Mouse (Mus musculus): ENCODE measurements around the gene Fbxw10.

Fbxw10 gene

GRCm38 (mm10) chr11:62909720-62910306, 62.9 kb downstream of the Fbxw10 start:
- in situ Hi-C loops (cut with MseI, MboI) = loop anchor here in 1 of 2 experiments (10.0 kb wide), 1 partner anchor 155 kb away; the partner anchor contains the start of gene Gm10428

GRCm38 (mm10) chr11:62911362-62911761, 64.5 kb downstream of the Fbxw10 start:
- in situ Hi-C loops (cut with MseI, MboI) = loop anchor here in 1 of 2 experiments (10.0 kb wide), 1 partner anchor 157 kb away; the partner anchor contains the start of gene Gm10428

DNA sequence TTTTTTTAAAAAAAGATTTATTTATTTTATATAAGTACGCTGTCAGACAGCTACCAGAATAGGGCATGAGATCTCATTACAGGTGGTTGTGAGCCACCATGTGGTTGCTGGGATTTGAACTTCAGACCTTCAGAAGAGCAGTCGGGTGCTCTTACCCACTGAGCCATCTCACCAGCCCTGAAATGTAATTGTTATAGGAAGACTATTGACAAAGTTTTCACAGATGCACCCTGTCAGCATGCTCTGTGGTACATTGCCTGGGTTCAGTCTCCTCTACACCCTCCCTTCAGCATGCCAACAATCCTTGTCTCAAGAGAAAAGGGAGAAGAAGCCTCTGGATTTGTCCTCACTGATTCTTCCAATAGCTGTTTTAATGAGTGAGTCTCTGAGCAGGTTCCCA, 66.3 kb downstream of the Fbxw10 start:
- in situ Hi-C loops (cut with MseI, MboI) = loop anchor here in 1 of 2 experiments (10.0 kb wide), 1 partner anchor 158 kb away; the partner anchor contains the start of gene Gm10428

GRCm38 (mm10) chr11:62914532-62914931, 67.7 kb downstream of the Fbxw10 start:
- in situ Hi-C loops (cut with MseI, MboI) = loop anchor here in 1 of 2 experiments (10.0 kb wide), 1 partner anchor 160 kb away; the partner anchor contains the start of gene Gm10428

DNA sequence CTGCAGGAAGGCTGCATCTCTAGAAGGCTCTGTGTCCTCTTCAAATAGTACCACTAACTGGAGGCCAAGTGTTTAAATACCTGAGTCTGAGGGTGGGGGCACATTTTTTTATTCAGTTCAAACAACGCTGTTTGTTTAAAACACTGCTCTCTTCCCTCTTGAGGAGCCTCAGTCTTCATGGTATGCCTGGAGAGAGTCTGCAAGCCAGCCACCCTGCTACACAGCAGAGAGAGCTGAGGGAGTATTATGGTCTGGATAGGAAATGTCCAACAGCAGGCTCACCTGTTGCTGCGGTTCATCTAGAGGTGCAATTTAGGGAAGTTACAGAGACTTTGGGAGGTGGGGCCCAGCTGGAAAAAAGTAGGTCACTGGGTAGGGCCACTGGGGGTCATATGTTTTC, 68.6 kb downstream of the Fbxw10 start:
- in situ Hi-C loops (cut with MseI, MboI) = loop anchor here in 1 of 2 experiments (10.0 kb wide), 1 partner anchor 161 kb away; the partner anchor contains the start of gene Gm10428

DNA sequence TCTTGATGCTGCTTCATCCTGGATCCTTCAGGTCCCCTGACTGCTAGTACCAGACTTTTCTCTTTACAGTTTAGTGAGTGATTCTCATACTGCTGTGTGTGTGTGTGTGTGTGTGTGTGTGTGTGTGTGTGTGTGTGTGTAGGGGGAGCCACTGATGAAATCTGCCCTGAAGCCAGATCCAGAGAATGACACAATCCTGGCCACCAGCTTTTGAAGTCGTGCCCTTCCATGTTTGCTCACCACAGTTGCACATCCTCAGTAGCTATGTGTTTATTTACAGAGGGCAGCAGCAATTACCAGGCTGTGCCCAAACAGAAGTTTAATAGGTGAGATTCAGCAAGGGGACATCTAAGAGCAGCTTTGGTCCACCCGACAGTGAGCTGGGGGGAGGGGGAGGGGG, 69.9 kb downstream of the Fbxw10 start:
- in situ Hi-C loops (cut with MseI, MboI) = loop anchor here in 1 of 2 experiments (10.0 kb wide), 1 partner anchor 162 kb away; the partner anchor contains the start of gene Gm10428

- in situ Hi-C loops (cut with MseI, MboI) = loop anchor here (5.0 to 10.0 kb wide), 3 partner anchors 165 to 217 kb away; partner anchors contain the start of gene Gm10428 (in 1 of the 2)
Observed at GRCm38 (mm10) chr11:62919946-62920742, 73.3 kb downstream of the Fbxw10 start.

DNA sequence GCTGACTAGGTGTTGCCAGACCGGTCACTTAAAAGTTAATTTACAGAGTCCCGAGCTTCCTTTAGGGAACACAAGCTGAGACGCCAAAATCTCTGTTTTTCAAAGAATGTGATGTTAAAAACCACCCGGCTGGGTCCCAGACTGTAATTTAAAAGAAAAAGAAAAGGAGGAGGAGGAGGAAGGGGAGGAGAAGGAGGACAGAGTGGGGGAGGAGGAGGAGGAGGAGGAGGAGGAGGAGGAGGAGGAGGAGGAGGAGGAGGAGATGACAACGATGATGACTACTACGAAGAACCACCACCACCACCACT, 73.8 kb downstream of the Fbxw10 start:
- in situ Hi-C loops (cut with MseI, MboI) = loop anchor here (5.0 kb wide), 2 partner anchors 212 to 217 kb away; no protein-coding TSS in a partner anchor

DNA sequence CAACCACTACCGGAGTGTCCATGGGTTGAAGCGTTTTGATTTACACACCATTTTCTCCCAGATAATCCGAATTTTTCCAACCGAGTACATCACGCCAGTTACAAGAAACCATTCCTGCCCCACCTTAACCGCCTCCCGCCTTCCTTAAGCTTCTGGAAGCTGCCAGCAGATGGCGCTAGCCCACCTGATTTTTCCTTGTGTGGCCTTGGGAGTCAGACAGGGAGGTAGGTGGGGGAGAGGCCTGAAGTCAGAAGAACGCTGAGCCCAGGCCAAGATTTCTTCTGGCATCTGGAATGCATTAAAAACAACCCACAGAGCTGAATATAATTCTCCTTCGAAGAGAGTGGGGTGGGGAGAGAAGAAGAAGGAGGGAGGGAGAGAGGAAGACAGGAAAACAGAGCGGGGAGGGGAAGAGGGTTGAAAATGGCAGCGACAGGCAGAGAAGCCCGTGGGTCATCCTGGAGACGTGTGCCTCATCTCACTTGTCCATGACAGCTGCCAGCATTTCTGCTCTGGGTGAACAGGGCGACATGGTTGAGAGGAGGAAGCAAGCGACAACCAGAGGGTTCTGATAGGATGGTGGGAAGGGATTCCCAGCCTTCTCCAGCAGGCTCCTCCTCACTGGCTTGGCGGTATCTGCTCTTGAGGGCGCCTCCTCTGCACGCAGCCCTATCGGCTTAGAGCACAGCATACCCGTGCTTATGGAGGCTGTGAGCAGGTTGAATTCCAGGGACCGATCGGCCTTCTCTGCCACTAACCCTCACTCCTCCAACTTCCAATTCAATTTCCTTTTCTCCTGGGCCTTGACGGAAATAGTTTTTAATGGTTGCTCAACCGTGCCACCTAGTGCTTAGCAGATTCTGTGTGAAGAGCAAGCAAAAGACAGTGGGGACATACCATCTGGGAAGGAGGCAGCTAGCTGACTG, 74.4 kb downstream of the Fbxw10 start:
- in situ Hi-C loops (cut with MseI, MboI) = loop anchor here (5.0 kb wide), 2 partner anchors 211 to 216 kb away; no protein-coding TSS in a partner anchor

GRCm38 (mm10) chr11:62924091-62924761, 77.4 kb downstream of the Fbxw10 start:
- in situ Hi-C loops (cut with MseI, MboI) = loop anchor here (5.0 kb wide), 2 partner anchors 208 to 213 kb away; no protein-coding TSS in a partner anchor
